Mouse (Mus musculus): ENCODE measurements around the gene Cdc37l1.

DNA sequence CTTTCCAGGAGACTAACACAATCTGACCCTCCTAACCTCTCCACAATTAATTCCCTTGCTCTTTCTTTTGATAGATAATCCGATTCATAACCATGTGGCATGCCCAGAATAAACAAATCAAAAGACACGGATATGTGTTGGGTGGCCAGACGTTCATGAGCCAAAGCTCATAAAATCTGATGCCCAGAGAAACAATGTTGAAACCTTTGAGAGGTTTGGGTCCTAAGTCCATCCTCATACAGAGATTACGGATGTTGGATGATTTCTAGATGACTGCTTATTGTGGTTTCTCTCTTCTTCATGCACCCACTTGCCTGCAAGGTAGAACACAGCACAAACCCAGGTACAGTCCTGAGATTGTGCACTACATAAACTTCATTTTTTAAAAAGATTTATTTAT is 50.1 kb downstream of the Cdc37l1 start:
- no peak for TF ChIP-seq POLR2A (IDR thresholded peaks at IDR 0.05; ENCODE audit: extremely low read depth, insufficient read depth, low read length)
- TF ChIP-seq CTCF (IDR thresholded peaks at IDR 0.05; ENCODE audit: low read depth, low read length) = no peak
